Comparison of ENCODE assay signal across 10 mouse cellular contexts in the genomic region with DNA sequence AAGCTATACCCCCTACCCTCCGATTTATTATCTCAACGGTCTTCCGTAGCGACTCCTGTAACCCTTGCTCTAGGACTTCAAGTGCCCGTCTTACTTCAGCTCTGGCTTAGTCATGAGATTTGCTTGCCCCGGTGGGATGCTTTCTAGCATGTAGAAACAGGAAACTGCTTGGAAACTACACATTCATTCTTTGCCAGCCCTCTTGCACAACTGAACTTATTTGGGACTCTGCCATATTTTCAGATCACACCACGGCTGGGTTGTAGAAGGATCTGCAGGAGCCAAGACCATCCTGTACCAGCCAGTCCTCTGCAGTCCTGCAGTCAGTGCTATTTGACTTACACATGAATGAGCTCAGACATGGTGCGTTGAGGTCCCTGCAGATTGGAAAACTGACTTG.
DNase-seq lines count a peak whose midpoint lies in the region; TF ChIP-seq lines count a peak whose summit lies in the region.
"Had no signal": no experiment of that assay in that cellular context is flagged by ENCODE, and none has a peak within 500 bp of the region (broad histone marks: within the 10 kb centered on the region; RNA-seq: fewer than 3 reads in every experiment).

No protein-coding gene starts in this region.

- no peak overlapping the region for H3K4me3 ChIP-seq in lung, adult 2 months (replicated peaks; ENCODE audit: extremely low read depth, low read depth, low read length)

- WGBS in lung, adult 2 months, result 42% methylated on average over 8 of the region's 8 CpGs

- no peak for TF ChIP-seq CTCF in lung, adult 2 months (IDR thresholded peaks at IDR 0.05; ENCODE audit: insufficient read depth, low read length)

- TF ChIP-seq POLR2A in lung, adult 2 months (IDR thresholded peaks at IDR 0.05; ENCODE audit: borderline replicate concordance, extremely low read depth, low read depth, low read length), result no peak

- no peaks in the 10 kb centered on the region for H3K4me1 ChIP-seq in lung, adult 2 months (ENCODE audit: control insufficient read depth, insufficient read depth, low read length)

- peak; percentile 15 for DNase-seq in kidney, adult 9 months
- DNase-seq in kidney, adult 18-20 months, result no peak
- DNase-seq in NIH3T3 (ENCODE audit: low read depth), result peak; percentile 85
- peak; percentile 78 for DNase-seq in fat pad, adult 2 months (ENCODE audit: extremely low read depth, low read depth, low spot score)
- peak; percentile 20 for DNase-seq in lung, adult 2 months
- no peak for DNase-seq in natural killer cell, adult 2 months (ENCODE audit: low spot score in 2 of 2)
- no peak for DNase-seq in layer of hippocampus, postnatal 25 days (ENCODE audit: extremely low spot score in 1 of 2, low spot score in 1 of 2)
- DNase-seq in layer of hippocampus, postnatal 36 days, result no peak
- DNase-seq: forebrain, postnatal 0 days; thymus, postnatal 36 days had no signal

Comparison
In these comparisons a context has a peak if more than half of its experiments do, and no peak if none do; other contexts are left out.
1. DNase-seq: peak in kidney, adult 9 months (single experiment), NIH3T3 (single experiment), fat pad, adult 2 months (single experiment) and lung, adult 2 months (single experiment); none in kidney, adult 18-20 months (single experiment), natural killer cell, adult 2 months (0 of 2), layer of hippocampus, postnatal 25 days (0 of 2) and layer of hippocampus, postnatal 36 days (0 of 2).